Mouse (Mus musculus) frontal cortex, postnatal 14 days (tissue): ENCODE results near the gene Tenm4.

Experiments
- DNase-seq, 2 experiments: peaks; one replicate each; pipeline ENCODE4 v3.0.0; 2022; ENCODE audit warnings: low spot score in 2 of 2

Tenm4 gene

DNA sequence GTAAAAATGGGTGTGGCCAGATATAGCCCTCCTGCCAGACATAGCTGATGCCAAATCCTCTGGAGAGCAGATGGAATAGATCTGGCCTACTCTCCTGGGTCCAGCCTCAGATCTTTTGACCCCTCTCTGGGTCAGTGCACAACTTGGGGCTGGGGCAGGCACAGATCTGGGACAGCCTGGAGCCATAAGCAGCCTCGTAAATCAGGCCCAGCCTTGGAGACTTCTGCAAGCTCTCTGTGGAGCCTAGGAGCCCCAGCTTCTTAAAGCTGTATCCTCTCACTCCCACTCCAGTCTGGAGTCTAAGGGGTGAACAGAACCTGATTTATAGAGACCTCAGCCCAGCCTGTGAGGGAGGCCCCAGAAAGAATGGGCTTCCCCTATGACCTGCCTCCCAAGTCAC is 354.3 kb downstream of the Tenm4 start:
- no peak for DNase-seq

DNA sequence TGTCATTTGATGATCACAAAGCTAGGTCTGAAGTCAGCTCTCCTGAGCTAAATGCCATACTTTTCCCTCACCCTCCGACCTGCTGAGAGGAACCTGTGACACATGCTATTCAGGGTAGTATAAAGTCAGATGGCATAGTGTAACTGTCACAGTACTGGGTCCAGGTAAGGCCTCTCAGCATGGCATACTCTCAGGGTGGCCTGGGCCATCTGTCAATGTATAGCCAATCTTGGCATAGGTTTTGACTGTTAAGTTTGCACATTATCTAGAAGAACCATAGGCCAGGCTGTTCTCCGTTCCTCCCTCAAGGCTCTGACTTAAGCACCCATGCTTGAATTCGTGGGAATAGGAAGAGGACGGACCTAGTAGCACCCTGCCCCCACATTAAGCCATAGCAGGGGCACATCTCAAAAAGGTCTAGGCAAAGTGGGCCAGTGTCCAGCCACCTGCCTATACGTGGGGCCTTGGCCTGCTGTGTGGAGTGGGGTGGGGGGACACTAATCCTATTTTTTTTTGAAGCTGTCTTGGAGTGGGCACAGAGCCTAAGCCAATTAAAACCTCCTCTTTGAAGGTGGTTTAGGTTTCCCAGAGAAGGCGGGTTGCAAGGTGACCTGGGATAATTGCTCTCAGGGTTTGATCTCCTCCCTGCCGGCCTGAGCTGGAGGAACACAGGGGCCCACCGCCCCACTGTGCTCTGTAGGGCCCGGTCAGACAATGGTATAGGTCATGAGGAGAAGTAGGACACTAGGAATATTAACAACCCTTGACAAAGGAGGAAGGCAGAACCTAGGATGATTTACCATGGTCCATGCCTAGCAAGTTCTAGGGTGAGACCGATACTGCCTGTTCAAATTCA is 359.8 kb downstream of the Tenm4 start:
- no peak for DNase-seq

DNA sequence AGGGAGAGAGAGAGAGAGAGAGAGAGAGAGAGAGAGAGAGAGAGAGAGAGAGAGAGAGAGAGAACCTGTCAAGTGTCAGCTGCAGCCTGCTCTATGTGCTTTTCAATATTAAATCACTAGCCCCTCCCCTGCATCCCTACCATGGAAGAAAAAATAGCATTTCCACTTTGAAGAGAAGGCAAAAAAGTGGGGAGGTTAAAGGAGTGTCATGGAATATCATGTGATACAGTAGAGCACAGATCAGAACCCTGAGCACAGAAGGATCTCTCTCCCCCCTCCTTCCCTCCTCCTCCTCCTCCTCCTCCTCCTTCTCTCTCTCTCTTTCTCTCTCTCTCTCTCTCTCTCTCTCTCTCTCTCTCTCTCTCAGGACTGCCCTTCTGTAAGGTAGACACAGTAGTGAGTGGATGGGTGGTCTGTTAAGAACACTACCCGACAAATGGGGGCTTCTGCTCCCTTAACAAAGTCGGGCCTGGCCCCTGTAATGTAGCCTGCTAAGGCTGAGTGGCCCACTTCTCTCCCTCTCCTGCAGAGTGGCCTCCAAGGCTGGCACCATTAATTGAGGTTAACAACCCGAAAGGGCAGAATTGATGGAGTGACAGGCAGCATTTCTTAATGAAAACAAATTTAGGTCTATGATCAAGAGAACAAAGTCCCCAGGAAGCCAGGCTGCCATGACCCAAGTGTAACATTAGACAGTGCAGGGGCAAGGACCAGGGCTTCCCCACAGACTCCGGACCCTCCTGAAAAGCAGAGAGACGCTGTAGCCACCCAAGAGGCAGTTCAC is 361.1 kb downstream of the Tenm4 start:
- no peak for DNase-seq

DNA sequence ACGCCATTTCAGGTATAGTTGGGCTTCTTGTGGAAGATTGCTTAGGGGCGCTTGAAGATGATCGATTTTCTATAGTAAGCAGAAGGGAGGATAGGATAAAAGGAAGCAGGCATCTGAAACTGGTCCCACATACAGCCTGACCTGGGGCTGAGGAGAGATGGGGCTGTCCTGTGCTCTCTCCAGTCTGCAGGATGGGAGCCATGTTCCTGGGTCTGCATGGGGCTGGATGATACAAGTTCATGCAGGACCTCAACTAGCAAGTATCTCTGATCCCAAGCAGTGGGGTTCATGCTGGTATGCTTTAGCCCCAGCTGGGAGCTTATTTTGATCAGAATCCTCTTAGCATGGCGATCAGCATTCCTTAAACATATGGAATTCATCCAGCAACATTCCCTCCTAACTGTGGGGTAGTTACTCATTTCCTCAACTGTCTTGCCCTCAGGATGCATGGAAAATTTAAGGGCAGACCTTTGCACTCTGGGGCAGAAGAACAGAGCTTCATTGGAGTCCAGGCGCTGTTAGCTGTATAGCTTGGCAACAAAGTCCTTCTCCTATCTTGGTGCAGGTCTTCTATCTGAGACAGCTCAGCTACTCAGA is 361.9 kb downstream of the Tenm4 start:
- no peak for DNase-seq

DNA sequence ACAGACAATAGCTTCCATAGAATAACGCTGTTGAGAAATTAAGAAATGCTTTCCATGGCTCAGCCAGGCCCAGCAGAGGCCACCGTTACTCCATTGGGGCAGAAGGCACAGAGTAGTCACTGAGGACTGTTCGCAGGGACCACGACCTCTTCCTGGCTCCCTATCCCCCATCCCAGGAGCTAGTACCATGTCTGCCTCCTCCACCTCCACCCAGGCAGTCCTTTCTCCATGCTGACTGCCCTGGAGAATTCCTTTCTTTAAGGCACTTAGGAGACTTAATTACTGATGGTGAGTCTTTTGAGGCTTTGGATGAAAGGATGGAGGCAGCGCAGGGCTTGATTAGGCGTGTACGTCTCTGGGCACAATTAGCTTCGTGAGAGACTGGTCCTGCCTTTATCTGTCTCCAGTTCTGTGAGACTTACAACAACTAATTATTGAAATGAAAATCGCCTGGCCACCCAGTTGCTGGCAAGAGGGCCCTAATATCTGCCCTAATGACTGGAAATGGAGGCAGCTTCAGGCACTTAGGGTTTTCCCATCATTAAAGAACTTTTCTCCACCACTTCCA is 365.4 kb downstream of the Tenm4 start:
- no peak for DNase-seq

DNA sequence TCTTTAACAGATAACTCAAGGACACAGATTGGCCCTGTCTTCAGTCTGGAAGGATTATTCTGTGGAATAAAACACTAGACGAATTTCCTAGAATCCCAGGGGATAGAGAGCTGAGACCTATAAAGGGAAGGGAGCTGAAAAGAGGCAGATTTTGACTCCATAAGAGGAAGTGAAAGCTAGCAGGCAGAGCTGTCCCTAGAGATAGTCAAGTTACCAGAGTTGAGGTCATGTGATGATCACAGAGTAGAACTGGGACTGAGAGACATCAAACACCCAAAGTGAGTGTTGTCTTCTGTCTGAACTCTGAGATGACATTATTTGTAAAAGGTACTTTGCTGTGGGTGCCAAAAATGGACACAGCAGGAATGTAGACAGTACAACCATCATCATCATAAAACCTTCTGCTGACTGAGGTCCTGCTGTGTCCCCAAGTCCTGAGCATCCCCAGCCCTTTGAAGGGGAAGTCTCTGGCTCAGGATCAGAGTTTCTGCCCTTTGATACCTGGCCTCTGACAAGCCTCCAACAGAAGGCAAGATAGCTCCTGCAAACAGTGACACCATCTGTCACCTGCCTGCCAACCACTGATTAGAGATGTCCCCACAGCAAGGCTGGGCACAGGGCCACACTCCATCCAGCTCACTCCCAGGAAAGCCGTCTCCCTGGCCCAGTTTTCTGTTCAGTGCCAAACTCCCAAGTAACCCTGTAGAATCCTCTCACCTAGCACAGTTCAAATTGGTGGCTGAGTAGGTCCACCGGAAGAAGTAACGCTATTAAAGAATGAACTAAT is 368.4 kb downstream of the Tenm4 start:
- no peak for DNase-seq

DNA sequence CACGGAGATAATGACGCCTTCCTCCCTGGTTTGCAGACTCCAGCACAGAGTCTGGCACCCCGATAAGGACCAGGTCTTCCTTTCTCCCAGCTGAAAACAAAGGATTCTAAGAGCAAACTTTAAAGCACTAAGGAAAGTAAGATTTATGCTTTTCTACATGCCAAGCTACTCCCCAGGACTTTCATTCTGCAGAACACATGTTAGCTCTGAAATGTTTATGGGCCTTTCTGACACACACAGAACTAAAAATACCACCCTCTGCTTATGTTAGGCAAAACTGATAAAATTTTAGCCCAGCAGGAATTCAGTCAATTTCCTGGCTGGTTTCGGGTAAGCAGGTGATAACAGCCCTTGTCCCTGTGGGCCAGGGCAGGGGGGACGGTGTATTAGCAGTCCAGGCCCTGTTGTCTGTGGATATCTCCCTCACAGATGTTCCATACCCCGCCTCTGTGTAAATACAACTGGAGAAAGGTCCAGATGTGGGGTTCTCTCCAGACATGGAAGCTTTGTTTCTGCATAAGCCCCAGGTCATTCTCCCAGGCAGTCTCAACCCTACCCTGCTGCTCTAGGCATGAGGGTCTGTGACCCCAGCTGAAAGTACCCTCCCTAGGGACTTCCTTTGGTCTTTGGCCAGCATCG is 369.5 kb downstream of the Tenm4 start:
- no peak for DNase-seq

DNA sequence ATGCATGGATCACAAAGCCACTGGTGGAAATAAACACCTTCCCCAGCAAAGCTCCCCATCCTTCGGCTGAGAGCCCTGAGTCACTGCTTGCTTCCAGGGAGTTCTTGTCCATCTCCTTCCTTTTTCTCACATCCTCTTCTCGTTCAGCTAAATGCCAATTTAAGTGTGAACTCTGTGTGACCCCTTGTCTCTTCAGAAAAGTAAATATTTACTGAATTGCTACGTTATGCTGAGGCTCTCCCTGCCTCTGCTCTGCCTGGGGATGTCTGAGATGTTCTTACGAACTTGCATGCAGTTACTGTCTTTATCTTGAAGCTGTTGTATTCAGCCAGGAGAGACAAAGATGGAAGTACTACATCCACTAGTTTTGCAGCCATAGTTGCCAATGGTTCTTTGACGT is 374.9 kb downstream of the Tenm4 start:
- no peak for DNase-seq

DNA sequence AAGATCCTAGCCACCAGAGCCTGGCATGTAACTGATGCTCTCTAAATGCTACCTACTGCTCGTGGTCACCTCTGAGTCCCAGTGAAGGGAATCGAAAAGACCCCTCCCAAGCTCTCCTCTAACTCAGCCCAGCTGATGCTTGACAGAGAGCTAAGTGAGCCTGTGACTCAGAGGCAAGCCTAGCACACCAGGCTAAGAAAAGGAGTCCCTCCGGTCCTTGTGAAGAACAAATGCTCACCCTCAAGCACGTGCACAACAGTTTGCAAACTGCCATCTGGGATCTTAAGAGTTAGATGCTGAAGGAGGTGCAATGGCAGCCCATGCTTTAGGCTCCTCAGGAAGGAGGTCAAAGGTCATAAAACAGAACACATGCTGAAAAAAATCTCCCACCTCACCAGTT is 380.8 kb downstream of the Tenm4 start:
- no peak for DNase-seq

DNA sequence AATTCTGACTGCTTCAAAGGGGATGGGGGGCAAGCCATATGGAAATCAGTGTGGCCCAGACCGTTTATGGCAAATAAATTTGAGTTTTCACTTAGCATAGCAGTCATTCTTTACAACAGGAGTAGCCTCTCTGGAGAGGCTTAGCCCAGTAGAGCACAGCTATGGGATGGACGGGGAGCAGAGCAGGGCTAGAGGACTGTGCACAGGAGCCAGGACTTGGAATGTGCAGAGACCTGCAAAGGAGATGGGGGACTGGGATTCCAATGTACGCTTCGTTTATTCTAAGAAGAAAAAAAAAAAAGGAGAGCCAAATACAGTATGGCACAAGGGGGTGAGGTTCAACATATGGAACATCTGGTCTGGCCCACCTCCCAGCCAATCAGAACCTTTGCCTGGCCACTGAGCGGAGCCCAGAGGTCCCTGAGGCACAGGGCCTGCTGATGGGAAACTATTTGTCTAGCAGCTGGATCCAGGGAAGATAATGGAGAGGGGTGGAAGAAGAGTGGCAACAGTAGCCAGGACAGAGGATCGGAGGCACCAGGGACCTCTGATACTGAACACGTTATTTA is 381.3 kb downstream of the Tenm4 start:
- DNase-seq: no peak

DNA sequence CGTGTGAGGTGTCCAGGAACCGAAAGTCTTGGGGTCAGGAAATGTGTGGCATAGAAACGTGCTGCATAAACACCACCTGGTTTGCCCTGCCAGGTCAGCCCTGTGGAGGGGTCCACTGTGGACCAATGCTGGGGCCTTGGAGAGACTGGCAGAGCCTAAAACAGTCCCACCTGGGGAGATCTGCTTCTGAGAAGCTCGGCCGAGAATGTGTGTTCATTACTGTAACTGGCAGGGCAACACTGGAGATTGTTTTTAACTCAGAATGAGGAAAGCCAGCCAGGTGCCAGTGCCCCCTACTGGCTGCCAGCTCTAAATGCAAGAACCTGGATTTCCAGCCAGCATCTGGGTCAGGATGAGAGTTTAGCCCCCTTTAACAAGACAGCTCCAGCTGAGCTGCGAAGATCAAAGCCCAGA is 383.2 kb downstream of the Tenm4 start:
- peak in 1 of 2 experiments; percentile 42 for DNase-seq

DNA sequence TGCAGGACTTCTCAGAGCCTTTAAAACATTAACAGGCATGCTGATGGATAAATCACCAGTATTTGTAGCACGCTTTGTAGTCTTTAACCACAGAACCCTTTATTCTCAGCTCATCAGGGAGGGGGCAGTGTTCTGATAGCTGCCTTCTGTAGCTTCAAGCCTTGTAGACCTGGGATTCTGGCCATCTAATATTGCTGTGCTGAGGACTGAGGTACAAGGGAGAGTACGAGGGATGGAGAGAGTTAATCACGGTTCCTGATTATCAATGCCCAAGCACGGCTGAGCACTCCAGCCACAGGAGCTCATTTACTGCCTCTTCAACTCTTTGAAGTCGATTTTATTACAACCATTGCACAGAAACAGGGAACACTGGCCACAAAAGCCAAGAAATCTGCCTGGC is 384.2 kb downstream of the Tenm4 start:
- DNase-seq: no peak

DNA sequence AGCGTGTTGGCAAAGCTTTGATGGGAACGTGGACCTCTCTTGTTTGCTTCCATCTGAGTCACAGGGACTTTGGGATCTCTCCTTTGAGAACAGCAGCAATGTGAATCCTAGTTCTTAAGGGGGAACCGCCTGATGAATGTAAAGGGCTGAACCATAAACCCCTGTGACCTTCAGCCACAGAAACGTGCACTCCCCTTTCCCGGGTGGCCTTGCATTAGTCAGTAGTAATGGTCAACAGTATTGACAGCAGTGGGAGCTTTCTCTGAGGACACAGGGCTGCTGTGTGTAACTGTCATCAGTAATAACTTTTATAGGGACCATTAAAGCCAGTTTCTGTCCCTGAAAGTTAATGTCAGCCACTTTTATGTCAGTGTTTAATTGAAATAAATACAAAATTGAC is 385.7 kb downstream of the Tenm4 start:
- DNase-seq: no peak

DNA sequence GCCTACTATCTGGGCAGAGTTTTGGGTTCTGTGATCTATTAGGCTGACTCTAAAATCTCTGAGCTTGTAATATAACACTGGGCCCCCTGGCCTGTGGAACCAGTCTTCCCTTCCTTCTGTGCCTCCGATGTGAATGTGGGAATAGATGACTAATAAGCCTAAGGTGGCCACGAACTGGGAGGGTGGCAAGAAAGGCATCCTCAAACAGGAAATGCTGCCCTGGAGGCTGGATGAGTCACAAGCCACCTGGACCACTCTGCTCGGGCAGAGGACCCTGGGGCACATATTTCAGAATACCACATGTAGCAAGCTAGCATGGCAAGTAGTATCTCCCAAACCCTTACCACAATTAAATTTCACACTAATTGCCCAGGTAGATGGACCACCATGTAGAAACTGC is 391.8 kb downstream of the Tenm4 start:
- no peak for DNase-seq

DNA sequence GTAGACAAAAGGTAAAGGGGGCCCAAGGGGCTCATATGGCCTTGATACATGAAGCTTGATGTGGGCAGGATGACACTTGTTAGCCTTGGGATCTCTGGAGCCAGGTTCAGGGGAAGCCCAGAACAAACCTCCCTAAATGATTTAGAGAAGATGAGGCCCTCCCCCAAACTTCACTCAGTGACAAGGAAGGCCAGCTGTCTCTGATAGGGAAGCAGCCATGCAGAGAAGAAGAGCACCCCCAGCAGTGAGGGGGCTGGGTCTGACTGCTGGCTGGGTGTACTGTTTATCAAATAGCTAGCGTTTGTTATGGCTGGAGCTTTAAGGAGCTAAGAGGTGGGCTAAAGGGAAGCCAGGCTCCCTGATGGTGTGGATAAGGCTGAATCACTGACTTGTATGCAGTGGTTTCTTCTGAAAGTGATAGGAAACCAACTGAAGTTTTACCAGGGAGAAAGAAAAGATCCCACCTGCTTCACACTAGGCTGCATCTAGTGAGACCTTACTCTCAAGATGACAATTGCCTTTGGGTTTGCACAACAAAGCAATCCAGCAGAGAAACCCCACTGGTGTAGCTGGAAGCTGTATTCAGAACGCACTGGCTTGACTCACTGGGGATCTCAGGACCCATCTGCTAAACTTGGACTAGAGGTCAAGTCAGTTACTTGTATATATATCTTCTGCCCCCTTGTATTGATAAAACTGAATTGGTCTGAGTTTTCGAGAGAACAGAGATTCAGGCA is 392.5 kb downstream of the Tenm4 start:
- no peak for DNase-seq

DNA sequence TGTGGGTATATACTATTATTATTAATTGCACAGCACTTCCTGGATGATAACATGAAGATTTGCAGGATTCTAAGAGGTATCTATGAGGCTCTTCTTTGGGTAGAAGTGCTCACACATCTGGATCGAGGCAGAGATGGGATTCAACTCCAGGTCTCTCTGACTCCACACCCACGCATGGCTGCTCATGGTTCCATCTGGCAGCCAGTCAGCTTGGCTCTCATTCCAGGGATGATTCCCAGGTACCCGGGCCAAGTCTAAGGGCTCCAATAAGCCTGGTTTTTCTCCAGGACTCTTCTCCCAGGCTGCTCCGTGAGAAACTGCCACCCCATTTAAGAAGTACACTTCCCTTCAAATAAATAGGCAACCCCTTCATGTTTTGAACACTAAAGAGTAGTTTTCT is 394.8 kb downstream of the Tenm4 start:
- DNase-seq: no peak

DNA sequence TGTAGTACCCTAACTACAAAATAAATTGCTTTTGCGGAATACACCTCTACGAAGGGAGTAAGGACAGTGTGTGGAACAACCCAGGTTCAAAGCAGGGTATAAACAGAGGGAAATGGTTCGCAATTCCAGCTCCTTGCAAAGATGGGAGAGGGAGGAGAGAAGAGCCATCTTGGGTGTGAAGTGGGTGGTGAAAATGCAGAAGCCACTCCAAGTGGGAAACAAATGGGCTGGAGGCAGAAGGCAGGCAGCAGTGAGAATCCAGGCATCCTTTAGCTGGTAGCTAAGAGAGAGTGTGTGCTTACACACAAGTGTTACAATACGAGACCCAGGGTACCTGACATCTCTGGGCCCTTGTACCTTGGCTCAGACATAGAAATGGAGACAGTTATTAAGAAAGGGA is 395.2 kb downstream of the Tenm4 start:
- DNase-seq: no peak

DNA sequence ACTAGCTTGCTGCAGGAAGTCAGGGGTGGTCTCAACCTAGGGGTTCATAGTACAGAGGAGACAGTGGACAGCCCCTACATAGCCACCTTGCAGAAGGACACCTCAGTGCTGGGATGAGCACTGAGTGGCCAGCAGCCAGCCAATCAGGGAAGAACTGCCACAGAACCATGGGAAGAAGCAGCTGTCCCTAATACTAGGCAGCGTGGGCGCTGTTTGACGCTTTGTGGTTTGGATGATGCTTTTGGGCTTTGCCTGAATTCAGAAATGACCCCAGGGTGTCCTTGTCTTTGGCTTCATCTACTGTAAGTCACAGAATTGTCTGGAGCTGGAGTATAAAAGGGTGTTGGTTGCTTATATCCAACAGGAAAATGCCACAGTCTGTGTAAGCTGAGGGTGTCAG is 397.0 kb downstream of the Tenm4 start:
- DNase-seq: no peak

DNA sequence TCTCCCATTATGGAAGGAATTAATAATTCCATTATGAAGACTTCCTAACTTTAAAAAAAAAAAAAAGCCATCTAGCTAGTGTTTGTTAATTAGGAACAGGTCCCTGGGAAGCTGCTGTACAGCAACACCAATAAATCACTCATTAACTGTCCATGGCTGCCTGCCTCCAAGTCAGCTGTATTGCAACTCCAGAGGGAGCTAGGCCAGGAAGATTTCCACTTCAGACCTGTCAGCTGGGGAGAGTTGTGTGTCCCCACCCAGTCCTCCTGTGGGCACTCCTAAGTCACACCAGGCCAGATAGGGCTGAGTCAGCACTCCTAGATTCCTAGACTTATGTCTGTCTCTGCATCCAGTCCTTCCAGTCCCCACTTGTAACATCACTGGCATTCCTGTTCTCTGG is 399.9 kb downstream of the Tenm4 start:
- no peak for DNase-seq

DNA sequence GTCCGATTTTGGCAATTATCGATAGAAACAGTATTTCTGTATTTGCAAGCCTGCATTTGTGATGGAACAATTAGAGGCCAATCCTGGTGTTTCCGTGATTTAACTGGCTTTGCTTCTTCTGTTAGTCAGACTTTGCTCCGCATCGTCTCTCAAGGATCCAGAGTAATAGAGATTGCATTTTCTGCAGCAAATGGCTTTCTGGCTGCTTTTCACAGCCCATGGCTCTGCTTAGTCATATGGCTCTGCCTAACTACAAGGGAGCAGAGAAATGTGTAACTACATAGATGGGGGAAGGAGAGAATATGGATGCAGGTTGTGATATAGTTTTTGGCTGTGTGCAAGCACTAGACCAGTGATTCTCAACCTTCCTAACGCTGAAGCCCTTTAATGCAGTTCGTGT is 401.9 kb downstream of the Tenm4 start:
- DNase-seq: no peak
